Mouse (Mus musculus) megakaryocyte-erythroid progenitor cell, adult 5-6 weeks (primary cell): ENCODE results near the gene Tmem251. TPM values are rescaled to one million over a fixed set of nuclear protein-coding genes. Genes with fewer than 3 reads are reported as not detected.

ENCODE experiments used
- ATAC-seq: replicated peaks from 2 replicates; pipeline ENCODE4 v1.8.0; 2016; ENCODE audit warnings: mild to moderate bottlenecking, inconsistent platforms; ENCODE audit not compliant: severe bottlenecking, poor library complexity, low FRiP score, low TSS enrichment
- total RNA-seq, 2 experiments: library from RNA; stranded (forward) in 1 of 2; stranded (reverse) in 1 of 2; fragments of 200-1000, 215-1000 nt in 1 of 2; fragments of >200 nt in 1 of 2; fragmentation: Nextera tagmentation in 1 of 2; gene quantifications; 2 replicates each; pipeline ENCODE4 v1.2.3; 2014 to 2017

Tmem251 gene
- total RNA-seq, 2 experiments from 2014 or later: 10.8 to 13.8 TPM

DNA sequence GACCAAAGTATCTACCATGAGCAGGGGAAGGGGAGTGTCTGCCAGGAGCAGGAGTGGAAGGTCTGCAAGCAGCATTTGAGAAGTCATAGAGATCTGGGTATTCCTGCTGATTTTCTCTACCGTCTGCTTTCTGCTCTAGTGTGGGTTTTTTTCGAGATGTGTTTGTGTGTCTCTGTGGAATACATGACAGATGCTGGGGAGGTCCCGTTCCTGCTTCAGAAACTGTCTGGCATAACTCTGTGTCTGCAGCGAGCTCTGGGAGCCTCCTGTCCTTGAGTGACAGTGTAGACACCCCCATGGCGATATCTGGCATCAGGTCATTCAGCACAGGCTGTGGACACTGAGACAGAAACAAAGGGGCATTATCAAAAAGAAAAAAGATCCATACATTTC lies 42.0 kb downstream of the Tmem251 start:
- ATAC-seq: no peak

GRCm38 (mm10) chr12:102787927-102788326 lies 44.4 kb downstream of the Tmem251 start:
- ATAC-seq: no peak

Other genes with a start within 250 kb of the Tmem251 start
- not detected in 2 replicates for gene Chga, start 188.8 kb upstream of the Tmem251 start, total RNA-seq (2014; fragmentation: Nextera tagmentation)
- not detected in 2 replicates for gene Chga, start 188.8 kb upstream of the Tmem251 start, total RNA-seq (2017)
- gene Itpk1, start 38.8 kb upstream of the Tmem251 start, total RNA-seq (2014; fragmentation: Nextera tagmentation): 7.4 and 12.1 TPM in 2 replicates
- 4.9 and 6.5 TPM in 2 replicates for gene Itpk1, start 38.8 kb upstream of the Tmem251 start, total RNA-seq (2017)
- 3.8 and 8.2 TPM in 2 replicates for gene Moap1, start 101 bp upstream of the Tmem251 start, total RNA-seq (2014; fragmentation: Nextera tagmentation)
- gene Moap1, start 101 bp upstream of the Tmem251 start, total RNA-seq (2017): 11.5 and 15.8 TPM in 2 replicates
- gene Gm28051, start 14.0 kb downstream of the Tmem251 start, total RNA-seq (2014; fragmentation: Nextera tagmentation): not detected in 2 replicates
- not detected in 2 replicates for gene Gm28051, start 14.0 kb downstream of the Tmem251 start, total RNA-seq (2017)
- 12.2 and 21.1 TPM in 2 replicates for gene Gon7, start 14.0 kb downstream of the Tmem251 start, total RNA-seq (2014; fragmentation: Nextera tagmentation)
- gene Gon7, start 14.0 kb downstream of the Tmem251 start, total RNA-seq (2017): 25.5 and 28.1 TPM in 2 replicates
- gene Ubr7, start 14.2 kb downstream of the Tmem251 start, total RNA-seq (2014; fragmentation: Nextera tagmentation): 40.2 and 46.4 TPM in 2 replicates
- 65.0 and 72.8 TPM in 2 replicates for gene Ubr7, start 14.2 kb downstream of the Tmem251 start, total RNA-seq (2017)
- gene Gm20604, start 14.9 kb downstream of the Tmem251 start, total RNA-seq (2014; fragmentation: Nextera tagmentation): 13.8 and 15.9 TPM in 2 replicates
- 11.9 and 14.0 TPM in 2 replicates for gene Gm20604, start 14.9 kb downstream of the Tmem251 start, total RNA-seq (2017)
- gene Btbd7, start 134.7 kb downstream of the Tmem251 start, total RNA-seq (2014; fragmentation: Nextera tagmentation): 17.1 and 22.9 TPM in 2 replicates
- gene Btbd7, start 134.7 kb downstream of the Tmem251 start, total RNA-seq (2017): 21.7 and 21.9 TPM in 2 replicates
- gene Cox8c, start 155.6 kb downstream of the Tmem251 start, total RNA-seq (2014; fragmentation: Nextera tagmentation): not detected in 2 replicates
- gene Cox8c, start 155.6 kb downstream of the Tmem251 start, total RNA-seq (2017): not detected in 2 replicates
- gene Unc79, start 205.1 kb downstream of the Tmem251 start, total RNA-seq (2014; fragmentation: Nextera tagmentation): 0.07 TPM in 1 of 2 replicates, not detected in the other
- 0.05 TPM in 1 of 2 replicates, not detected in the other for gene Unc79, start 205.1 kb downstream of the Tmem251 start, total RNA-seq (2017)